Mouse (Mus musculus) G1E-ER4 (cell line): ENCODE measurements around the gene Srrd. TPM values are rescaled to one million over a fixed set of nuclear protein-coding genes. Genes with fewer than 3 reads are reported as not detected.

Experiments
- GATA1 ChIP-seq: IDR thresholded peaks from one replicate; pipeline ENCODE4 v1.8.0; 2012; ENCODE audit warnings: low read length, inconsistent platforms
- polyA plus RNA-seq: library from polyadenylated mRNA; stranded (reverse); fragments of >175 nt; gene quantifications from 2 replicates; pipeline ENCODE4 v1.2.3, GENCODE M21; 2012

The Srrd gene
- polyA plus RNA-seq, 1 experiment: 29.8 TPM

DNA sequence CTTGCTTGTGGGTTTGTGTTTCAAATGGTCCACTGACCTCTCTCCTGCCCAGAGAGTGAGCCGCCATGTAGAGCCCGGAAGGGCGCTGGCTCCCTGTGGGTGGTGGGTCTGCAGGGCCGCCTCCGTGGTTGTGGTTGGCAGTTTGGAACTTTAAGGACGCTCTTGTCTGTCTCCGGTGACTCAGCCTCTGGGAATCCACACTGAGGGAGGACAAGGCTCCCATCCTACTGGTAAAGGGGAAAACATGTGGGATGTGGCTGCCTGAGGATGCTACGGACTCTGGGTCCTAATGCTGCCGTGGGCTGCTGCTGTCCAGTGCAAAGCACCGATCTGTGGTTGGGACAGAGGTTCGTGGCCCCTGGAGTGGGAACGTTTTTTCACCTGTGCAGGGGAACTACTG, 25.1 kb upstream of the Srrd start:
- TF ChIP-seq GATA1: no peak

- TF ChIP-seq GATA1: no peak
Measured at GRCm38 (mm10) chr5:112367338-112367737, 24.5 kb upstream of the Srrd start.

GRCm38 (mm10) chr5:112366879-112367278, 24.0 kb upstream of the Srrd start:
- no peak for TF ChIP-seq GATA1

DNA sequence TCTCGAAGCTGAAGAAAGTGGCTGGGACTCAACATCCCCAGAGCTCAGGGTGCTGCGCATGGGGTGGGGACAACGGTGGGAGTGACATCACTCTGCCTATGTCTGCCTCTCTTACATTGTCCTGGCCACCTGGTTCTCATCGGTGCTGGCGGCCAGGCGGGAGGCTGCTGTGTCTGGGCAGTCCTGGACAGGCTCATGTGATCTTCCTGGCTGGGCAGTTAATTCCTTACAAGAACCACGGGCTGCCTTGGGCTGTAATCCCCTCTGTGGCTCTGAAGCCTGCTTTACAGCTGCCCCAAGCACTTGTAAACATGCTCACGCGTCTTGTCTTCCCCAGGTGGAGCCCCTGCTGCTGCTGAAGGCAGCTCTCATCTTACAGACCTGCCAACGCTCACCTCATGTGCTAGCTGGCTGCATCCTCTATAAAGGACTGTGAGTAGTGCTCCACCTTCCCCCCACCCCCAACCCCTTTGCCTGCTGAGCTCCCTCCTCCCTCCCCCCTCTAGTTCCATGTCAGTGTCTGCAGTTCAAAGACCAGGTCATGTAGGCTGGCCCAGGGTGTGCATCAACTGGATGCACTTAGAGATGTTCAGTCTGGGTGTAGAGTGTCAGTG, 21.5 kb upstream of the Srrd start:
- no peak for TF ChIP-seq GATA1

- no peak for TF ChIP-seq GATA1
Measured at GRCm38 (mm10) chr5:112360077-112360476, 17.2 kb upstream of the Srrd start.

DNA sequence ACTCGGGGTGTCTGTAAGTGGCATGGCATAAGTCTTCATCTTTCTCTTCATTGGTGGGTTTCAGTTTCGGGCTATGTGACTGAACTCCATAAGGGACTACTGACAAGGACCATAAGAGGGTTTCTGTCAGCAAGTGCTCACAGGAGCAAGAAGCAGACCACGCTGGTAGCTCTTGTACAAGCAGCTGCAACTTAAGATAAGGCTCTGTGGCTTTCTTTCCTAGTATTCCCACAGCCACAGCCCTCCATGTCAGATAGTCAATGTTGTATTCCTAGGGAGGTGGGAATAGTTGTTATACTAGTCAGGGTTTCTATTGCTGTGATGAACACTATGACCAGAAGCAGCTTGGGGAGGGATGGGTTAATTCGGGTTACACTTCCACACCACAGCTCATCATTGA, 16.7 kb upstream of the Srrd start:
- peak; percentile 42 for TF ChIP-seq GATA1

DNA sequence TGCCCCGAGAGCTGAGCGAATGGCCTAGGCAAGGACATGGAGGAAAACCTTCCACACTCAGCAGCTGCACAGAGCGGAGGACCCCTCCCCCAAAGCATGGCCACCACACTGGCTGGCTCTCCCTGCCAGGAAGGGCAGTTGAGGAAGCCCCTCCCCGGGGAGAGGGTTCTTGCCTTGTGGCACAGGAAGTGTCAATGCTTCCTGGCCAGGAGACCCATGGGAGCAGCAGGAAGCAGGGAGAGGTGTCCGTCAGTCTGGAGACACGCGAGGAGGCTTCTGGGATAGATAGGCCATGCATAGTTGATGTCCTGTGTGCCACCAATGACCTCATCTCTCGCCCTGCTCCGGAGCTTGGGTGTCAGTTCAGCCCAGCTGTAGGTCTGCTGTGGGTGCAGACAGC, 13.5 kb upstream of the Srrd start:
- no peak for TF ChIP-seq GATA1

GRCm38 (mm10) chr5:112355910-112356309, 13.1 kb upstream of the Srrd start, which contains the start of gene Gm6583:
Gene Gm6583 (minus strand): TSS chr5:112356033.
- no peak for TF ChIP-seq GATA1

DNA sequence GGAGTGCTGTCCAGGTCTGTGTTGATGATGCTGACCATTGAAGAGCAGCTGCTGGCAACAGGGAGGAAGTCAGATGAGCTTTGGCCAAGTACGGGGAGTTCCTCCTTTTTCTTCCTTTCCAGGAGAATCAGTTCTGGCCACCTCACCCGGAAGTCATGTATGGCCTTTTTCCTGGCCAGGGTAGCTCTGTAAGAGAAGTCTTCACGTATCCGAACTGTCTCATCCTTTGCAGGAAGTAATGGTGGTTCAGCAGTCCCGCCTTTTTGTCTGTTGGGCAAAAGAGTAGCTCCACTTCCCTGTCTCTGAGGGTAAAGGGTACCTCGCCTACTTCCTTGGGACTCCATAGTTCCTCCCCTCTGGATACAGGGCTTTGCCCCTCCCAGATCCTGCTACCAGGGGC, 12.7 kb upstream of the Srrd start:
- no peak for TF ChIP-seq GATA1

- TF ChIP-seq GATA1: no peak
Measured at GRCm38 (mm10) chr5:112349169-112349568, 6.3 kb upstream of the Srrd start.

DNA sequence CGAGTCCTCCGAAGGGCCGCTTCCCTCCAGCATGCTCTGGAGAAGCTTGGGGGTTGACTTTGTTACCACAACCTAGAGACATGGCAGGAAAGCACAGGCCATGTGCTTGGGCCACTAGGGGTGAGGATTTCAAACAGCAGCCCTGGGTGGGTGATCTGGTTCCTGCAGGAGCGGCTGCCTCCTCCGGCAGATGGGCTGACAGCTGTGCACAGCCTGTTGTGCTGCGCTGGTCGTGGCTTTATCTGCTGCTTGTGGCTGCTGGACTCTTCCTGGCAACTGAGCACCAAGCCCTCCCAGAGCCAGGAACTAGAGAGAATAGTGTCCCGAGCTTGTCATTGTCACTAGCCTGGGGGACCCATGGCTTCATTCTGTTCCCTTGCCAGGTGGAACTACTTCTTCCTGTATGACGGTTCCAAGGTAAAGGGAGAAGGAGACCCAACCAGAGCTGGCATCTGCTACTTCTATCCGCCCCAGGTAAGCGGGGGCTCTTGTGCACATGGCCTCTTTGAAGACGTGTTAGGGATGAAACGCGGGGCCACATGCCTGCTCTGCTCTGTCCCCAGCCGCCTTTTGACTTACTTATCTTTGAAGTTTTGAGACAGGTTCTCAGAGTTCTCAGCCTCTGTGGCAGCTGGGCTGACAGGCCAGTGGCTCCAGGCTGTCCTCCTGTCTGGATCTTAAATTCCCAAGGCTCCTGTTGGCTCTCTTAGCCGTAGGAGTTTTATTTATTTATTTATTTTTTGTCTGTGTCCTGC, 3.5 kb upstream of the Srrd start:
- TF ChIP-seq GATA1: no peak

GRCm38 (mm10) chr5:112344092-112344960, 1.5 kb upstream of the Srrd start:
- no peak for TF ChIP-seq GATA1

- no peak for TF ChIP-seq GATA1
Measured at GRCm38 (mm10) chr5:112343205-112343595, 360 bp upstream of the Srrd start.

GRCm38 (mm10) chr5:112339215-112339614, 3.6 kb downstream of the Srrd start:
- no peak for TF ChIP-seq GATA1

- TF ChIP-seq GATA1: no peak
Measured at GRCm38 (mm10) chr5:112337004-112337403, 5.8 kb downstream of the Srrd start.

- TF ChIP-seq GATA1: no peak
Measured at GRCm38 (mm10) chr5:112335473-112335872, 7.4 kb downstream of the Srrd start.
